Mouse (Mus musculus): Measurements from ENCODE around the gene Slc39a1. TPM values are rescaled to one million over a fixed set of nuclear protein-coding genes. Genes with fewer than 3 reads are reported as not detected.
"Not testable (repeated sequence)": the region's sequence is repeated elsewhere in the genome, so short reads cannot be mapped to it uniquely, and the experiment has no call there.

Slc39a1 gene
- polyA plus RNA-seq, 1 experiment = 43.3 TPM

GRCm38 (mm10) chr3:90279743-90280142, 31.8 kb downstream of the Slc39a1 start:
- Histone ChIP-seq H3K36me3 (ENCODE audit: control insufficient read depth, insufficient read depth, low read length) (peaks cover 49% of the 10 kb centered on the region), H3K27me3 (ENCODE audit: control insufficient read depth, insufficient read depth, low read length) (no peaks in the 10 kb centered on the region), H3K4me1 (ENCODE audit: control insufficient read depth, insufficient read depth, insufficient read length) (no peaks in the 10 kb centered on the region), H3K27ac (ENCODE audit: insufficient read depth, low read length) (no peak overlapping the region), H3K4me3 (ENCODE audit: extremely low read depth, insufficient read depth, insufficient read length) (no peak overlapping the region)
- DNase-seq (ENCODE audit: low read depth in 1 of 2, low spot score in 2 of 2) = no peak
- TF ChIP-seq CTCF (IDR thresholded peaks at IDR 0.05; ENCODE audit: extremely low read depth, insufficient read depth, insufficient read length, insufficient replicate concordance) (no peak), POLR2A (IDR thresholded peaks at IDR 0.05; ENCODE audit: low read depth, low read length) (no peak)
- 94% methylated on average over 7 of the region's 7 CpGs for WGBS

GRCm38 (mm10) chr3:90280708-90281107, 32.7 kb downstream of the Slc39a1 start:
- TF ChIP-seq CTCF (IDR thresholded peaks at IDR 0.05; ENCODE audit: extremely low read depth, insufficient read depth, insufficient read length, insufficient replicate concordance) (no peak), POLR2A (IDR thresholded peaks at IDR 0.05; ENCODE audit: low read depth, low read length) (no peak)
- Histone ChIP-seq H3K36me3 (ENCODE audit: control insufficient read depth, insufficient read depth, low read length) (peaks cover 44% of the 10 kb centered on the region), H3K27me3 (ENCODE audit: control insufficient read depth, insufficient read depth, low read length) (no peaks in the 10 kb centered on the region), H3K27ac (ENCODE audit: insufficient read depth, low read length) (no peak overlapping the region), H3K4me3 (ENCODE audit: extremely low read depth, insufficient read depth, insufficient read length) (no peak overlapping the region), H3K4me1 (ENCODE audit: control insufficient read depth, insufficient read depth, insufficient read length) (no peaks in the 10 kb centered on the region)
- DNase-seq (ENCODE audit: low read depth in 1 of 2, low spot score in 2 of 2) = no peak
- WGBS = 97% methylated on average over 9 of the region's 9 CpGs

GRCm38 (mm10) chr3:90284150-90284549, 36.2 kb downstream of the Slc39a1 start:
- 97% methylated on average over 2 of the region's 2 CpGs for WGBS
- no peaks in the 10 kb centered on the region for H3K4me1 ChIP-seq (ENCODE audit: control insufficient read depth, insufficient read depth, insufficient read length)
- H3K36me3 ChIP-seq (ENCODE audit: control insufficient read depth, insufficient read depth, low read length) = peaks cover 15% of the 10 kb centered on the region
- no peak for TF ChIP-seq POLR2A (IDR thresholded peaks at IDR 0.05; ENCODE audit: low read depth, low read length)
- no peak for TF ChIP-seq CTCF (IDR thresholded peaks at IDR 0.05; ENCODE audit: extremely low read depth, insufficient read depth, insufficient read length, insufficient replicate concordance)
- no peak overlapping the region for H3K27ac ChIP-seq (ENCODE audit: insufficient read depth, low read length)
- no peak for DNase-seq (ENCODE audit: low read depth in 1 of 2, low spot score in 2 of 2)
- no peaks in the 10 kb centered on the region for H3K27me3 ChIP-seq (ENCODE audit: control insufficient read depth, insufficient read depth, low read length)
- H3K4me3 ChIP-seq (ENCODE audit: extremely low read depth, insufficient read depth, insufficient read length) = no peak overlapping the region

GRCm38 (mm10) chr3:90289403-90289802, 41.4 kb downstream of the Slc39a1 start:
- H3K4me1 ChIP-seq (ENCODE audit: control insufficient read depth, insufficient read depth, insufficient read length) = not testable (repeated sequence)

GRCm38 (mm10) chr3:90290602-90291001, 42.6 kb downstream of the Slc39a1 start:
- peaks cover 8% of the 10 kb centered on the region; the same call in 1 of the 2 replicates for H3K4me1 ChIP-seq (ENCODE audit: control insufficient read depth, insufficient read depth, insufficient read length)
- no peak for TF ChIP-seq POLR2A (IDR thresholded peaks at IDR 0.05; ENCODE audit: low read depth, low read length)
- no peak for TF ChIP-seq CTCF (IDR thresholded peaks at IDR 0.05; ENCODE audit: extremely low read depth, insufficient read depth, insufficient read length, insufficient replicate concordance)
- no peaks in the 10 kb centered on the region for H3K27me3 ChIP-seq (ENCODE audit: control insufficient read depth, insufficient read depth, low read length)
- H3K27ac ChIP-seq (ENCODE audit: insufficient read depth, low read length) = no peak overlapping the region
- DNase-seq (ENCODE audit: low read depth in 1 of 2, low spot score in 2 of 2) = no peak
- H3K4me3 ChIP-seq (ENCODE audit: extremely low read depth, insufficient read depth, insufficient read length) = no peak overlapping the region
- WGBS = 91% methylated on average over 1 of the region's 1 CpGs
- H3K36me3 ChIP-seq (ENCODE audit: control insufficient read depth, insufficient read depth, low read length) = no peaks in the 10 kb centered on the region

More at GRCm38 (mm10) chr3:90289403-90289802, 41.4 kb downstream of the Slc39a1 start:
- H3K36me3 ChIP-seq (ENCODE audit: control insufficient read depth, insufficient read depth, low read length); DNase-seq (ENCODE audit: low read depth in 1 of 2, low spot score in 2 of 2); H3K4me3 ChIP-seq (ENCODE audit: extremely low read depth, insufficient read depth, insufficient read length); H3K27me3 ChIP-seq (ENCODE audit: control insufficient read depth, insufficient read depth, low read length); H3K27ac ChIP-seq (ENCODE audit: insufficient read depth, low read length): not testable (repeated sequence)
- WGBS = 74% methylated on average over 3 of the region's 3 CpGs

GRCm38 (mm10) chr3:90291982-90292344, 44.0 kb downstream of the Slc39a1 start:
- WGBS = 26% methylated on average over 2 of the region's 2 CpGs
- Histone ChIP-seq H3K36me3 (ENCODE audit: control insufficient read depth, insufficient read depth, low read length) (no peaks in the 10 kb centered on the region), H3K4me3 (ENCODE audit: extremely low read depth, insufficient read depth, insufficient read length) (peak overlapping the region; percentile 68; the same call in 1 of the 2 replicates), H3K27me3 (ENCODE audit: control insufficient read depth, insufficient read depth, low read length) (no peaks in the 10 kb centered on the region), H3K4me1 (ENCODE audit: control insufficient read depth, insufficient read depth, insufficient read length) (peaks cover 8% of the 10 kb centered on the region; the same call in 1 of the 2 replicates), H3K27ac (ENCODE audit: insufficient read depth, low read length) (peak overlapping the region; percentile 91; the same call in 1 of the 2 replicates)
- no peak for TF ChIP-seq POLR2A (IDR thresholded peaks at IDR 0.05; ENCODE audit: low read depth, low read length)
- no peak for TF ChIP-seq CTCF (IDR thresholded peaks at IDR 0.05; ENCODE audit: extremely low read depth, insufficient read depth, insufficient read length, insufficient replicate concordance)
- no peak for DNase-seq (ENCODE audit: low read depth in 1 of 2, low spot score in 2 of 2)

- peak; percentile 95 to 100 for DNase-seq (ENCODE audit: low read depth in 1 of 2, low spot score in 2 of 2)
- Histone ChIP-seq H3K27ac (ENCODE audit: insufficient read depth, low read length) (peak within 1 kb of the TSS; percentile 91), H3K36me3 (ENCODE audit: control insufficient read depth, insufficient read depth, low read length) (no peaks in the 10 kb centered on the region), H3K4me3 (ENCODE audit: extremely low read depth, insufficient read depth, insufficient read length) (peak within 1 kb of the TSS; percentile 85), H3K27me3 (ENCODE audit: control insufficient read depth, insufficient read depth, low read length) (no peaks in the 10 kb centered on the region), H3K4me1 (ENCODE audit: control insufficient read depth, insufficient read depth, insufficient read length) (peaks cover 8% of the 10 kb centered on the region; the same call in 1 of the 2 replicates)
- under 1% methylated on average over 44 of the region's 47 CpGs for WGBS
- TF ChIP-seq POLR2A (IDR thresholded peaks at IDR 0.05; ENCODE audit: low read depth, low read length) (peak; percentile 31; the same call in 1 of the 2 replicates), CTCF (IDR thresholded peaks at IDR 0.05; ENCODE audit: extremely low read depth, insufficient read depth, insufficient read length, insufficient replicate concordance) (no peak)
Observed at GRCm38 (mm10) chr3:90292345-90293275, 44.6 kb downstream of the Slc39a1 start, which contains the start of gene Gatad2b. Gene Gatad2b, plus strand, starts transcription at chr3:90293178.

Data from spleen, adult 2 months (tissue).